Mouse (Mus musculus) cortical plate, adult 2 months (tissue): ENCODE measurements at regions not wholly inside any gene's neighbourhood (a gene's known extent, or its start where the extent isn't known, plus 50 kb on each side); places are given as distances from the start of the nearest gene placed in this dataset.

Source experiments
- CTCF ChIP-seq: fragments of 200-500 bp; IDR thresholded peaks from 2 replicates; pipeline ENCODE4 v1.5.1; 2011; ENCODE audit warnings: mild to moderate bottlenecking, control low read depth, low read length; ENCODE audit not compliant: insufficient read depth; ENCODE audit errors: extremely low read depth
- POLR2A ChIP-seq: fragments of 200-500 bp; IDR thresholded peaks from 2 replicates; pipeline ENCODE4 v1.6.1; 2011; ENCODE audit warnings: mild to moderate bottlenecking, low read length, control low read depth; ENCODE audit not compliant: insufficient read depth; ENCODE audit errors: extremely low read depth

- TF ChIP-seq CTCF (no peak), POLR2A (no peak)
Observed at GRCm38 (mm10) chr5:85598164-85598563, 467.2 kb downstream of the Cenpc1 start.
